Mouse (Mus musculus): ENCODE results near the gene Cox4i2. TPM values are rescaled to one million over a fixed set of nuclear protein-coding genes. Genes with fewer than 3 reads are reported as not detected.

Cox4i2 gene
- total RNA-seq, 1 experiment from 2014 or later, result 6.3 TPM

DNA sequence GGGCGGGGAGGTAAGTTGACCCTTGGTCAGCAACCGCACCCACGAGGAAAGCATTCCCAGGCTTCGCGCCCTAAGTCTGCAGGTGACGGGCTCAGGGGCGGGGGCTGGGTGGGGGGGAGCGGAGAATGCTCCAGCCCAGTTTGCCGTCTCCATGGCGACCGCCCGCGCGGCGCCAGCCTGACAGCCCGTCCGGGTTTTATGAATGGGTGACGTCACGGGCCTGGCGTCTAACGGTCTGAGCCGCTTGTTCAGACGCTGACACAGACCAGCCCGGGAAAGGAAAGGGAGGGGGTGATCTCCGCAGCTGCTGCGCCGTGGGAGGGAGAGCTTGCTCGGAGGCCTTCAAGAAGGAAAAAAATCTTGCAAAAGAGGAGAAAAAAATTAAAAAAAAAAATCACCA, 19.0 kb upstream of the Cox4i2 start:
- peak; percentile 99 for DNase-seq

DNA sequence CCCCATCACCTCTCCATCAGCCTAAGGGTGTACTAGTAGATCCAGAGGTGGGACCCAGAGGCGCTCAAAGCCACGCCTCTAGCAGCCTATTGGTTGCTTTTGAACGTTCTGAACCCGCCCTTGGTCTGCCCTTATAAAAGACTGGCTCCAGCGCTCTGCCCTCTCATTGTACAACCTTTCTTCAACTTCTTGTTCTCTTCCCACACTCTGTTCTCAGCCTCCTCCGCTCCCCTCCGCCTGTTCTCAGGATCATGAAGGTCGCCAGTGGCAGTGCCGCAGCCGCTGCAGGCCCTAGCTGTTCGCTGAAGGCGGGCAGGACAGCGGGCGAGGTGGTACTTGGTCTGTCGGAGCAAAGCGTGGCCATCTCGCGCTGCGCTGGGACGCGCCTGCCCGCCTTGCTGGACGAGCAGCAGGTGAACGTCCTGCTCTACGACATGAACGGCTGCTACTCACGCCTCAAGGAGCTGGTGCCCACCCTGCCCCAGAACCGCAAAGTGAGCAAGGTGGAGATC, 17.8 kb upstream of the Cox4i2 start, which contains the start of gene Id1:
Gene Id1, plus strand, starts transcription at position 162 of the 512 bp plus-strand sequence.
- DNase-seq, result peak; percentile 93

DNA sequence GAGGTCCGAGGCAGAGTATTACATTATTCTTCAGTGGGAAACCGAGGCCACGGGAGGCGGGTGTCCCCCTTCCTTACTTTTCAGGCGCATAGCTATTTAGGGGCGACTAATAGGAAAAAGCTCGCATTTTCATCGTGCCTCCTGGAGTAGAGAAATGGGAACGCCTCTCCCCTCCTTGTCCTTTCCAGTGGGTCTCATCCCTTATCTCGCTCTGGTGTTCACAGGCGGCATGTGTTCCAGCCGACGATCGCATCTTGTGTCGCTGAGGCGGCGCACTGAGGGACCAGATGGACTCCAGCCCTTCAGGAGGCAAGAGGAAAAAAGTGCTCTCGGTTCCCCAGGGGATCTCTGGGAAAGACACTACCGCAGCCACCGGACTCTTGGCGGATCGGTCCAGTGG, 17.2 kb upstream of the Cox4i2 start:
- peak; percentile 54 for DNase-seq

DNA sequence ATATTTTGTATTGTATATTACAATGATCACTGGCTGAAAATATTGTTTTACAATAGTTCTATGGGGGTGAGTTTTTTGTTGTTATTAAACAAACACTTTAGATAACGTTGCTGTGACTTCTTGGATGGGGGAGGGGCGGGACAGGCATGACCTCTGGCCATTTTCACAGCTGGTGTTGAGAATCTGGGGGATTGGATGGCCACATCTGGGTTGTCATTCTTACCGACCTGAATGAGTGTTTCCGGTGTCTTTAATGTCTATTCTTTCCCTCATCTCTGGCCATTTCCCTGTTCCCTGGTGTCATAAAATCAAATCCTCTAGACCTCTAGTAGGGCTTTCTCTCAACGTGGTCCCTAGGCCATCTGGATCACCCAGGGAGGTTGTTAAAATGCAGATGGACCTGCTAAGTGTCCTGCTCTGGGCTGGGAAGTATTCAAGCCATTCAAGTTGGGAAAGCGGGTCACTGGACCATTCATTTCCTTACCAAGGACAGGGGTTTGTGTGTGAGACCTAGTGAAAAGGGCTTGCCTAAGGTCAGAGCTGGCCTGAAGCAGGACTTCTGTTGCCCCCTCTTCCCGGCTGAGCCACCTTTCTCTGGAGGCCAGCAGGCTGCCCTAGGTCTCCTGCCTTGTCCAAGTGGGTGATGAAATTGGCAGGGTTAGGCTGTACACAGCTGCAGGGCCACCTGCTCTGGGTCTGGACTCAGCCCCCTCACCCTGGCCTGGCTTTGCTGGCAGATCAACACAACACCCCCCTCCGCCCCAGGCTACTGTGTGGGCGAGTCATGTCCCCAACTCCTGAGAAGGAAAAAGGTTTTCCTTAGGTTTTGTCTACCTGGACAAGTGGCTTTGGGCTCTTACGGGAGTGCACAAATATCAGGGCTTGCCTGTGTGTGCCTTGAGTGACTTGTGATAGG, 16.4 kb upstream of the Cox4i2 start:
- peak; percentile 66 for DNase-seq

DNA sequence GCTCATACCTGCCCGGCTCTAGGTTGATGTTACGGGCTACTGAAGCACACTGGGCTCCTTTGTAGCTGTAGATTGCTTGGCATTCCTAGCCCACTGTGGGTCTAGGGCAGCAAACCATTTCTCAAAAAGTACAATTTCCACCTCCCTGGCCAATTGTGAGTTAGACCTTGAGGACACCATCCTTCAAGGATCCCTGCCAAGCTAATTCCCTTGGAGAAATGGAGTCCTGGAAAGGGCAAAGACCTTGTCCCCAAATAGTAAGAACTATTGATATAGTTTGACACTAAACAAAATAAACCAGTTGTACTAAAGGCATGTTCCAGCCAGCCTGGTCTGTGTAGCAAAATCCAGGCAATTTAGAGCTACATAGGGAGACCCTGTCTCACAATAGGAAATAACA, 15.6 kb upstream of the Cox4i2 start:
- peak; percentile 53 for DNase-seq

DNA sequence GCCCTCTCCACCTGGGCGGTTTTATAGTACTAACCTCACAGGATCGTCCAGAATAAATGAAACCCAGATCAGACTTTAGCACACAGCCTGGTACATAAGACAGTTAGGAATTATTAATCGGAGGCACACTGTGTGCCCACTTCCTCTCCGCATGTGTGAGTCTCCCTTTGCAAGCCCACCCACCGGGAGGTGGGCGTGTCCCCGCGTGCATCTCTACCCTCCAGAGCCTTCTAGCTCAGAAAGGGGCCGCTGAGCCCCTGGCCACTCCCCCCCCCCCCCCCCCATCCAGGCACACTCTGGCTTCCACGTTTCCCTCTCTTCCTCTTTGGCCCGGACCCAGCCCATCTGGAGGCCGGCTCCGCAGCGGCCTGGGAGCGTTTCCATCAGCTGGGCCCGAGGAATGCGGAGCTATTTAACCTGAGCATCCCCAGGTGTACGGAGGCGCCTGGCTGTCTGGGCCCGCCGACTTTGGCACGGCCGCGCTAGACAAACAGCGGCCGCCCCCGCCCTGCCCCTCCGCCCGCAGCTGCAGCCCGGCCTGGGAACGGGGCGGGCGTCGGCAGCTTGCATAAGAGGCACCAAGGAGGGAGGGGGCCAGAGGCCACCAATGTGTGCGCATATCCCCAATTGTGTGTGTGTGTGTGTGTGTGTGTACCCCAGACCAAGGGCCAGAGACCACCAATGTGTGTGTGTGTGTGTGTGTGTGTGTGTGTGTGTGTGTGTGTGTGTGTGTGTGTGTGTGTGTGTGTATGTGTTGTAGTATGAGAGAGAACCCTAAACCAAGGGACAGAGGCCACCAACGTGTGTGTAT, 14.7 kb upstream of the Cox4i2 start:
- peak; percentile 85 for DNase-seq

DNA sequence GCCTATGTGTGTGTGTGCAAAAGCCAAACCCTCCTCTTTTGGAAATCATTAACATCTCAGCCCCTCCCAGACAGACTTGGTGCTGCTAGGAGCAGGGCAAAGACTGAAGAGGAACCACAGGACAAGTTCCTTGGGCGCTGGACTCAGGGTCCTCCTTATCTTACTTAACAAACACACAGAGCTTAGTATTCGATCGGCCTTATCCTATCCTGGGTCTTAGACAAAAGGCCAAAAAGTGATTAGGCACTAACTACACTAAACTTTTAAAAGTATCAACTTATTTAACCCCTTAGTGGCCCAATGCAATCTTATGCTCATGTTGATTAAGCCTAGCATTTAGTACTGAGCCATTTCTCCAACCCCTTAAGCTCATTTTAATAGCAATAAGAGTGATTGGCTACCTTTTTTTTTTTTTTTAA, 14.1 kb upstream of the Cox4i2 start:
- DNase-seq, result no peak

DNA sequence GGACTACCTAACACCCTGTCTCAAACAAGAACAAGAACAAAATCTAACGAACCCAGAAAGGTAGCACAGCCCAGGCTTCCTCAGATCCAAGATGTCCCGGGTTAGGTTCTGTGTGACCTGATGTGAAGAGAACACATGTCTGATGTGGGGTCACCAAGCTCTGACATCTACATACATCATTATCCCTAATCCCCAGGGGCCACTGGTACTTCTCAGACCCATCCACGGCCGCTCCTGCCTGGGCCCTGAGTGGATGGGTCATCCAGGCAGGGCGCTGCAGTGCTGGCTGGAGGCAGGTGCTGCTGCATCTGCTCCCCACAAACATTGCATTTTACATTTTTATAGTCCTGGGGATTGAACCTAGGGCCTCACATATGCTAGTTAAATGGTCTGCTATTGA, 13.5 kb upstream of the Cox4i2 start:
- no peak for DNase-seq

DNA sequence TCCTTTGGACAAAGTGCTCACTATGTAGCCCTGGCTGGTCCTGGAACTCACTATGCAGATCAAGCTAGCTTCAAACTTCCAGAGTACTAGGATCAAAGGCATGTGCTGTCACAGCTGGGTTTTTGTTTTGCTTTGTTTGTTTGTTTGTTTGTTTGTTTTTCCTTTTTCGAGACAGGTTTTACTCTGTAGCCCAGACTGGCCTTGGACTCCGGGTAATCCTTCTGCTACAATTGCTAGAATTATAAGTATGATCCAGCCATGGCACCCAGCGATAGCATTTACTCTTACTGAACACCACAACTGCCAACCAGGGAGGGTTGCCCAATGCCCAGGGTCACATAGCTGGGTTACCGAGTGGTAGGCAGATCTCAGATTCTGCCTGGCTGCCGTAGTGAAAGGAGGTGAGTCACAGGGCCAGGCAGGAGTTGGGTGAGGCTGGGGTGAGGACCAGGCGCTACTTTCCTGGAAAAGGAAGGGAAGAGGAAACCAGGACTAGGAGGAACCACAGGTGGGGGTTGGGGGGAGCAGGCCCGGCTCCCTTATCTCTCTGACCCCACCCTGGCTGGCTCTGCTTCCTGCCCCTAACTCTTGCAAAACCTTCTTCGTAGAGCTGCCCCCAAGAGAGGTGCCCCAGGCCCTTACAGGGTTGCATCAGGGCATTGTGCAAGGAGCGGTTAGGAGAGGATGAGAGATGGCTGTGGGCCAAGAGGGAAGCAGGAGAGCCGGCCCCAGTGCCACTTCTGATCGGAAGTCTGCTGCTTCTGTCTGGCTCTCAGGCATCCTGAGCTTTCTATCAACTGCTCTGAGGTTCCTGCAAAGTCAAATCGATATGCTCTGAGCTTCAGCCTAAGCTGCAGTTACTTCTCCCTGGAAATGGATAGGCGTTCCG, 12.6 kb upstream of the Cox4i2 start:
- DNase-seq, result peak; percentile 91

DNA sequence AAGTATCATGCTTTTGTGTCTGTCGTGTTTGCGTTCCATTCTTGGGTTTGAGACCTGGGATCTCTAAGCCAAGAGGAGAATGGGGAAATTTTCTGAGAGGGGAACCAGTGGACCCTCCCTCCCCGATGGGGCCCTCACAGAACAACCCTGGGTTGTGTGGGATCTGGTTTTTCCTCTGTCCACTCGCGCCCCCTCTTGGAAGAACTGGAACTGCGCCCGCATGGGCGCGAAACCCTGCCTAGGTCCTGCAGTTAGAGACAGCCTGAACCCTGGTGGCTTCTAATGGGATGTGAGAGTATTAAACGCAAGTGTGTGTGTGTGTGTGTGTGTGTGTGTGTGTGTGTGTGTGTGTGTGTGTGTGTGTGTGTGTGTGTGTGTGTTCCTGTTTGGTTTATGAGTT, 11.5 kb upstream of the Cox4i2 start:
- peak; percentile 93 for DNase-seq

DNA sequence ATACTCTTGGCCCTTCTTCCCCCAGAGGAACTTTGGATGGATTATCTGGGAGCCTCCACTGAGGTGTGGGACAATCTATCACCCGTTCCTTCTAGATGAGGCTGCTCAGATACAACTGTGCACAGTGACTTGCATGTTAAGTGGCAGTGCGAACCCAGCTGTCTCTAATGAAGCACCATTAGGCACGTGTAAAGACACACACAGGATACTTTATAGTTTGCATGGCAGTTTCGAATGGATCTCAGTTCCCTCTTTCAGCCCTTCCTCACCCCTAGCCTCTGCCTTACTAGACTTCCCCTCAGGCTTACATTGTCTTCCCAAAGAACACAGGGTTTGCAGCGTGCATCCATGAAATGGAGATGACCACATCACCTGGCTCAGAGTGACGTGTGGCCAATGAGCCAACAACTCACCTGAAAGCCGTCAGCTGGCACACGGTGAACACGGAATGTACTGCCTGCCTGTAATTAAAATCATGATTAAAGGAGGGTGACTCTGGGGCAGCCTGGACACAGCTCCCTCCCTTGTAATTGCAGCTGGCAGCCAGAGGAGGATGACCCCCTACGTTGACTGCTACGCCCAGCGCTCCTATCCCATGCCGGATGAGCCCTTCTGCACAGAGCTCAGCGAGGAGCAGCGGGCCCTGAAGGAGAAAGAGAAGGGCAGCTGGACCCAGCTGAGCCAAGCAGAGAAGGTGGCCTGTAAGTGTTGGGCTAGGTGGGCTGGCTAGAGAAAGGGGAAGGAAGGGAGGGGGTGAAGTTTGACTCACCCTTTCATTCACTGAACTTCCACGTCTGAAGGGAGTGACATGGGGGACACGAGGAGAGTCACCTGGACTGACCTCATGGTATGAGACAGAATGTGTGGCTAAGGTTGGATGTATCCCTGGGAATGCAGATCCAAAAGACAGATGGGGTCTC, 2.8 kb downstream of the Cox4i2 start:
- no peak for DNase-seq

DNA sequence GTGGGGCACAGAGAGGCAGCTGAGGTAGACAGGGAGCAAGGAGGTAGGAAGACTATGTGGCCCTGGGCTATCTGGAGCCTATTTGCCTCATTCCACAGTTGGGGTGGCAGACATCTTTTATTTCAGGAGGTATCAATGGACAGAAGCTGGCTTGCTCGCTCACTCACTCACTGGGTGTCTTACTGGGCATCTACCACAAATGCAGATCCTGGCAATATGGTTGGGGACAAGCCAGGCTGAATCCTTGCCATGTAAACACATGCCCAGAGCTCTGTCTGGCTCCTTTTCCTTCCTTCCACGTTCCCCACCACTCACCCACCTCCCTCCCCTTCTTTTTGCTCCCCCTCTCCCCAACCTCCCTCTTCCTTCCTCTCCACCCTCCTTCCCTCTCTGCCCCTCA, 3.5 kb downstream of the Cox4i2 start:
- DNase-seq, result no peak

DNA sequence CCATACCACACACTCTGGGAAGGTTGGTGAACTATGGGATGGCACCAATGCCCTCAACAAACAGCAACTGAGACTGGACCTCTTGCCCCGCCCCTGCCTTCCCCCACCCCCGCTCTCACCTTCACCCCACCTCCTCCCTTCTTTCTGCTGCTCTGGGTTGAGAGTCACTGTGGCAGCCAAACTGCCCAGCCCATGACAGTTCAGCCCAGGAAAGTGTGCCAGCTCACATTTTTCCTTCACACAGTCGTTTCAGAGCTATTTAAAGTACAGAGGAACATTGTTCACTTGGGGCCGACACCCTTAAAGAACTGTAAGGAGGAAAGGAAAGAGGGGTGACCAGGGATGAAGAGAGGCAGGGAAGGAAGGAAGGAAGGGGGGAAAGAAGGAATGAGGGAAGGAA, 4.4 kb downstream of the Cox4i2 start:
- no peak for DNase-seq

DNA sequence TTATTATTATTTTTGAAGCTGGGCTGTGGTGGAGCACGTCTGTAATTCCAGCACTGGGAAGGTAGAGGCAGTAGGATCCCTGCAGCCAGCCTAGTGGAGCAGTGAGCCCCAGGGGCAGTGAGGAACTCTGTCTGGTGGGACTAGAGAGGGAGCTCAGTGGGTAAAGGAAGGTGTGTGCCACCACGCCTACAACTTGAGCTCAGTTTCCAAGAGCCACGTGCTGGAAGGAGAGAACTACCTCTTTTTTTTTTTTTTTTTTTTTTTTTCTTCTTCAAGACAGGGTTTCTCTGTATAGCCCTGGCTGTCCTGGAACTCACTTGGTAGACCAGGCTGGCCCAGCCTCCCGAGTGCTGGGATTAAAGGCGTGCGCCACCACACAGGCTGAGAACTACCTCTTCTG, 9.3 kb downstream of the Cox4i2 start:
- no peak for DNase-seq

DNA sequence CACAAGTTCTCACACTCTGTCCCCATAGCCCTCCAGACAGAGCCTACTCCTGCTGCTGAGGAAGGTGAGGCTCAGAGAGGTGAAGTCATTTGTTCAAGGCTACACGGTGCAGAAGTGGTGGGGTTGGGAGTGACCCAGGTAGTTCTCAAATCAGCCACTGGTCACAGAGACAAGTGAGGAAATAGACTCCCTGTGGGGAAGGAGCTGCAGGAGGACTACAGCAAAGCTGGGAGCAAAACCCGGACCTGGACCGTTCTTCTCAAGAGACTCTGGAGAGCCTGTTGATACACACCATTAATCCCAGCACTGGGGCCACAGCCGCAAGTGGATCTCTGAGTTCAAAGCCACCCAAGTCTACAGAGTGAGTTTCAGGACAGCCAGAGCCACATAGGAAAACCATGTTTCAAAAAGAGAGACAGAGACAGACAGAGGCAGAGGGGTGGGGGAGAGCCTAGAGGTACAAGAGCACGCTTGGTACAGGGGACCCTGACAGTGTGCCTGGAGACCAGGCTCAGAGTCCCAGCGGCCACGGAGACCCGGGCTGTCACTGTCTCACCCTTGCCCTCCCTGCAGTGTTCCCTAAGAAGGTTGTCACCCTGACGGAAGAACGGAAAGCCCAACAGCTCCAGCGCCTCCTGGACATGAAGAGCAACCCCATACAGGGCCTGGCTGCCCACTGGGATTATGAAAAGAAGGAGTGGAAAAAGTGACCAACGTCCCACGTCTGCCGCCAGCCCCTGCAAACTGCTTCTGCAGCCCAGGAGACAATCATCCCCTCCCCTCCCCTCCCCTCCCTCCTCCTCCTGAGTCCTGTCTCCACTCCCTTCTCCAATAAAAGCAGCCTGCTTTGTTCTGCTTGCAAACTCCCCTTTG, 10.4 kb downstream of the Cox4i2 start:
- DNase-seq, result peak; percentile 54

DNA sequence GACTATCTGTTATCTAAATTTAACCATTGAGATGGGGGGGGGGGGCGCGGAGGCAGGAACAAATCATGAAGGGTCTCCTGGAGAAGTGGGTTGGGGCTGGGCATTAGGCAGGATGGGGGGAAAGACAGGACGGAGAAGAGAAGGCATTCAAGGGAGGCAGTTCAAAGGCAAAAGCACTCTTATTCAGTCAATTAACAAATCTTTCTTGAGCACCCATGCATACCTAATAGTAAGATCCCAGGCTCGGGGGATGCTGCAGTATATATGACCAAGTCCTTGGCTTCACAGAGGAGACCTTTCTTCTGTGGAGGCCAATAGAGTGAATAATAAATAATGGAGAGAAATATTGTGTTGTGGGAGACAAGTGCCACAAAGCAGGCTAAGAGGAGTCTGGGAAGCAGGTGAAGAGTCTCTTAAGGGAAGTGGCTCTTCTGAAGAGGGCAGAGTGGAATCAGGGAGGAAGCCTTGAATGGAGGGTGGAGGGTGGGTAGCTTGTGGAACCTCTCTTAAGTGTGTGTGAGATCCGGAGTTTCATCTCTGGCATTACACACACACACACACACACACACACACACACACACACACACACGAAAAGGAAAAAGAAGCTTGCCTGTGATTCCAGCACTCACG, 11.2 kb downstream of the Cox4i2 start:
- no peak for DNase-seq

DNA sequence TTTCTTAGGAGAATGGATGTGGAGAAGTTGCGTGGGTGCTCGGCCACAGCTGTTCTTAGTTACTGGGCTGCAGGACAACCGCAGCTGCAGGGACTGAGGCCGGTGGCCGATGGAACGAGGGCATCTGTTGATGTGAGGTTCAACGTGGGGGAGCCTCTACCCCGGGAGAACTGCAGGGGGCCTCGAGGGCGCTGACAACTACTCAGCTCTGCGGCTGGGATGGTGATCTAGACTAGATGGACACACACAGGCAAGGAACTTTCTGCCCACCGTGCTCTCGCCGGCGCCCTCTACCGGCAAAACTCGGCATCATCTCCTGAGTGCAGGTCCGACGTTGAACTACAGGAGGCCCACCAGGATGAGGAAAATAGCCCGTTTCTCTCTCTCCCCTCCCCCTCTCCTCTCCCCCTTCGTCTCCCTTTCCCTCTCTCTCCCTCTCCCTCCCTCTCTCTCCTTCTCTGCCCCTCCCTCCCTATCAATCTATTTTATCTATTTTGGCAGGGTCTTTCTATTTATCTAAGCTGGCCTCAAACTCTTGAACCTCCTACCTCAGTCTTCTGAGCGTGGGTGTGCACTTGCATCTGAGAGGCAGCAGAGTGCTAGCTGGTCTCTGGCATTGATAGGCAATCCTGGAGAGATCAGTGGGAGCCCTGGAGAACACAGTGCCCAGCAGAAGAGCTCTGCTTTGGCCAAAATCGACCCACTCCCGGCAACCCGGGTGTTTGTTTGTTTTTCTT, 12.6 kb downstream of the Cox4i2 start:
- peak; percentile 96 for DNase-seq

DNA sequence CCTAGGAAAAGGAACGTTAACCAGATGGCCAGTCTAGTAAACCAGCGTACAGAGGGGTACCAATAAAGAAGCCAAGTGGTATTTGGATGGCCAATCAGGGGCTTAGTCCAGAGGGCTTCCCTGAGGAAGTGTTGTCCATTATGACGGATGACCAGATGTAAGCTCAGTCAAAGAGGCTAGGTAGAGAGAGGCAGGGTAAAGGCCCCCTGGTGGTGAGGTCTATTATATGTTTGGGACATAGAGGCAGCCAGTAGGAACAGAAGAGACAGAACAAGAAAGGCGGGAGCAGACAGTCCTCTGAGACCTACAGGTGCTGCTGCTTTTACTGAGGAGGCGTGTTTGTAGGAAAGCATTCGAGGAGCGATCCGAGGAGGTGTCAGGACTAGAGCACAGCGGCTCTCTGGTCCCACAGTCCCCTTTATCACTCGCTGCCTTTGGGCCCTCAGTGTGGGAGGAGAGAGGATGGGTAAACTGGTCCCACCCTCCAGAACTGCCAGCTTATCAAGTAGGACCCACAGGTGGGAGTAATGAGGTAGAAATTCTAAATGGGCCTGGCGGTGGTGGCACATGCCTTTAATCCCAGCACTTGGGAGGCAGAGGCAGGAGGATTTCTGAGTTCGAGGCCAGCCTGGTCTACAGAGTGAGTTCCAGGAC, 13.8 kb downstream of the Cox4i2 start:
- peak; percentile 76 for DNase-seq
